Mouse (Mus musculus) testis, adult 2 months (tissue): Measurements from ENCODE around the gene Lef1.

ENCODE experiments used
- CTCF ChIP-seq: fragments of 200-500 bp; IDR thresholded peaks from 2 replicates; pipeline ENCODE4 v1.5.1; 2012; ENCODE audit warnings: low read depth, mild to moderate bottlenecking, inconsistent platforms, low read length, moderate library complexity; ENCODE audit not compliant: control insufficient read depth, insufficient read depth, insufficient replicate concordance
- POLR2A ChIP-seq: fragments of 200-500 bp; IDR thresholded peaks from 2 replicates; pipeline ENCODE4 v1.6.1; 2012; ENCODE audit warnings: low read depth, mild to moderate bottlenecking, inconsistent platforms, low read length, moderate library complexity; ENCODE audit not compliant: control insufficient read depth

GRCm38 (mm10) chr3:131093736-131094135 lies 16.5 kb upstream of the Lef1 start:
- no peak for TF ChIP-seq POLR2A
- no peak for TF ChIP-seq CTCF
